Mouse (Mus musculus) heart, embryonic 11.5 days (tissue): Measurements from ENCODE around the gene Naaa. TPM values are rescaled to one million over a fixed set of nuclear protein-coding genes. Genes with fewer than 3 reads are reported as not detected.

Source experiments
- ATAC-seq: fragments of 200-750 bp; cut with Nextera tagmentation; replicated peaks from 2 replicates; pipeline ENCODE4 v1.8.0; 2017; ENCODE audit warnings: moderate library complexity; ENCODE audit not compliant: insufficient number of reproducible peaks, low FRiP score, low TSS enrichment
- H3K27ac ChIP-seq: fragments of 300-500 bp; sonication (generic); 2 replicates; pipeline ENCODE4 v1.5.1; 2014; ENCODE audit warnings: mild to moderate bottlenecking, low read depth, low read length
- H3K27me3 ChIP-seq: fragments of 300-500 bp; sonication (generic); 2 replicates; pipeline ENCODE4 v1.6.1; 2014; ENCODE audit warnings: mild to moderate bottlenecking, low read length, mixed read lengths; ENCODE audit not compliant: control insufficient read depth, insufficient read depth
- H3K36me3 ChIP-seq: fragments of 300-500 bp; sonication (generic); 2 replicates; pipeline ENCODE4 v1.6.1; 2014; ENCODE audit warnings: mild to moderate bottlenecking, low read length, moderate library complexity, mixed read lengths; ENCODE audit not compliant: control insufficient read depth, insufficient read depth
- H3K4me1 ChIP-seq: fragments of 300-500 bp; sonication (generic); 2 replicates; pipeline ENCODE4 v1.6.1; 2014; ENCODE audit warnings: low read length; ENCODE audit not compliant: control insufficient read depth, insufficient read depth
- H3K4me2 ChIP-seq: fragments of 300-500 bp; sonication (generic); 2 replicates; pipeline ENCODE4 v1.6.1; 2014; ENCODE audit warnings: mild to moderate bottlenecking, moderate library complexity
- H3K4me3 ChIP-seq: fragments of 300-500 bp; sonication (generic); 2 replicates; pipeline ENCODE4 v1.5.1; 2014; ENCODE audit warnings: low read depth, low read length
- H3K9ac ChIP-seq: fragments of 300-500 bp; sonication (generic); 2 replicates; pipeline ENCODE4 v1.6.1; 2014; ENCODE audit warnings: mild to moderate bottlenecking, low read depth, low read length, moderate library complexity
- H3K9me3 ChIP-seq: fragments of 300-500 bp; sonication (generic); replicated peaks from 2 replicates; pipeline ENCODE4 v1.6.1; 2016; ENCODE audit warnings: low read length; ENCODE audit not compliant: control insufficient read depth
- WGBS: fragments of 180-500 bp; shearing (Covaris S2); extraction: QIAGEN DNeasy Blood & Tissue Kit; methylation state at CpG from one replicate; pipeline ENCODE4 v1.1.7; 2014; ENCODE audit not compliant: insufficient replicate concordance; 5-methylcytosine and 5-hydroxymethylcytosine counted together
- polyA plus RNA-seq: library from polyadenylated mRNA; unstranded; fragments of >200 nt; fragmentation: Nextera tagmentation; extraction: Ambion mirVana; gene quantifications from 2 replicates; pipeline ENCODE4 v1.2.1, GENCODE M21; 2014

Naaa gene
- polyA plus RNA-seq, 1 experiment from 2014 or later, result 8.4 TPM

GRCm38 (mm10) chr5:92252031-92252430, 25.9 kb downstream of the Naaa start:
- no peak for ATAC-seq
- 82% methylated on average over 6 of the region's 6 CpGs for WGBS
- no peaks in the 10 kb centered on the region for H3K27me3 ChIP-seq

GRCm38 (mm10) chr5:92248614-92249013, 29.4 kb downstream of the Naaa start:
- no peak overlapping the region for H3K27ac ChIP-seq
- no peaks in the 10 kb centered on the region for H3K4me1 ChIP-seq
- whole genome bisulfite sequencing, result 78% methylated on average over 11 of the region's 11 CpGs
- no peak overlapping the region for H3K4me3 ChIP-seq
- H3K9ac ChIP-seq, result no peak overlapping the region
- no peaks in the 10 kb centered on the region for H3K27me3 ChIP-seq
- ATAC-seq, result no peak
- H3K9me3 ChIP-seq, result no peaks in the 10 kb centered on the region; the same call in 1 of the 2 replicates
- no peaks in the 10 kb centered on the region for H3K36me3 ChIP-seq
- no peak overlapping the region for H3K4me2 ChIP-seq

More at GRCm38 (mm10) chr5:92252031-92252430, 25.9 kb downstream of the Naaa start:
- Histone ChIP-seq H3K9me3 (no peaks in the 10 kb centered on the region; the same call in 1 of the 2 replicates), H3K4me1 (no peaks in the 10 kb centered on the region), H3K27ac (no peak overlapping the region), H3K36me3 (no peaks in the 10 kb centered on the region), H3K4me3 (no peak overlapping the region), H3K9ac (no peak overlapping the region), H3K4me2 (no peak overlapping the region)

GRCm38 (mm10) chr5:92245483-92245882, 32.5 kb downstream of the Naaa start:
- Histone ChIP-seq H3K4me3 (no peak overlapping the region), H3K27ac (no peak overlapping the region), H3K27me3 (no peaks in the 10 kb centered on the region), H3K9me3 (no peaks in the 10 kb centered on the region; the same call in 1 of the 2 replicates), H3K4me2 (no peak overlapping the region), H3K36me3 (no peaks in the 10 kb centered on the region), H3K9ac (no peak overlapping the region), H3K4me1 (no peaks in the 10 kb centered on the region)
- 83% methylated on average over 9 of the region's 9 CpGs for WGBS
- no peak for ATAC-seq

- H3K9me3 ChIP-seq, result no peaks in the 10 kb centered on the region; the same call in 1 of the 2 replicates
- no peak overlapping the region for H3K9ac ChIP-seq
- no peaks in the 10 kb centered on the region for H3K27me3 ChIP-seq
- WGBS, result 90% methylated on average over 2 of the region's 2 CpGs
- no peaks in the 10 kb centered on the region for H3K4me1 ChIP-seq
- no peak overlapping the region for H3K4me3 ChIP-seq
- ATAC-seq, result no peak
- no peak overlapping the region for H3K27ac ChIP-seq
- no peak overlapping the region for H3K4me2 ChIP-seq
- H3K36me3 ChIP-seq, result no peaks in the 10 kb centered on the region
These were observed 33.1 kb downstream of the Naaa start for GRCm38 (mm10) chr5:92244900-92245299.

GRCm38 (mm10) chr5:92240769-92241168, 37.2 kb downstream of the Naaa start:
- Histone ChIP-seq H3K27me3 (no peaks in the 10 kb centered on the region), H3K4me1 (no peaks in the 10 kb centered on the region), H3K27ac (no peak overlapping the region), H3K4me2 (no peak overlapping the region), H3K36me3 (no peaks in the 10 kb centered on the region), H3K9ac (no peak overlapping the region), H3K9me3 (no peaks in the 10 kb centered on the region), H3K4me3 (no peak overlapping the region)
- WGBS, result 85% methylated on average over 12 of the region's 12 CpGs
- ATAC-seq, result no peak

- no peaks in the 10 kb centered on the region for H3K9me3 ChIP-seq
- 39% methylated on average over 29 of the region's 29 CpGs for WGBS
- H3K27me3 ChIP-seq, result no peaks in the 10 kb centered on the region
- no peak overlapping the region for H3K27ac ChIP-seq
- H3K4me1 ChIP-seq, result no peaks in the 10 kb centered on the region
- ATAC-seq, result no peak
- H3K4me2 ChIP-seq, result peak overlapping the region; percentile 50
- H3K4me3 ChIP-seq, result no peak overlapping the region
- H3K36me3 ChIP-seq, result no peaks in the 10 kb centered on the region
- H3K9ac ChIP-seq, result no peak overlapping the region
These were observed 38.4 kb downstream of the Naaa start for GRCm38 (mm10) chr5:92239333-92240232.

GRCm38 (mm10) chr5:92234939-92235557, 42.9 kb downstream of the Naaa start:
- no peaks in the 10 kb centered on the region for H3K27me3 ChIP-seq
- H3K4me1 ChIP-seq, result no peaks in the 10 kb centered on the region
- no peak overlapping the region for H3K4me2 ChIP-seq
- H3K27ac ChIP-seq, result no peak overlapping the region
- H3K36me3 ChIP-seq, result no peaks in the 10 kb centered on the region
- ATAC-seq, result no peak
- no peak overlapping the region for H3K4me3 ChIP-seq
- WGBS, result 42% methylated on average over 5 of the region's 5 CpGs
- no peak overlapping the region for H3K9ac ChIP-seq
- no peaks in the 10 kb centered on the region for H3K9me3 ChIP-seq

- 73% methylated on average over 4 of the region's 4 CpGs for WGBS
- H3K36me3 ChIP-seq, result no peaks in the 10 kb centered on the region
- H3K4me3 ChIP-seq, result no peak overlapping the region
- no peak overlapping the region for H3K27ac ChIP-seq
- no peak overlapping the region for H3K9ac ChIP-seq
- no peaks in the 10 kb centered on the region for H3K9me3 ChIP-seq
- H3K4me1 ChIP-seq, result no peaks in the 10 kb centered on the region
- no peaks in the 10 kb centered on the region for H3K27me3 ChIP-seq
- ATAC-seq, result no peak
- H3K4me2 ChIP-seq, result no peak overlapping the region
These were observed 44.6 kb downstream of the Naaa start for GRCm38 (mm10) chr5:92233366-92233765.
